Mouse (Mus musculus) limb, embryonic 11.5 days (tissue): ENCODE data around the gene Tmem135. TPM values are rescaled to one million over a fixed set of nuclear protein-coding genes. Genes with fewer than 3 reads are reported as not detected.

Source experiments
- ATAC-seq: fragments of 200-750 bp; cut with Nextera tagmentation; 2 replicates; pipeline ENCODE4 v1.8.0; 2017; ENCODE audit warnings: low read depth; ENCODE audit not compliant: insufficient number of reproducible peaks, low FRiP score, low TSS enrichment
- DNase-seq: peaks from one replicate; pipeline ENCODE4 v3.0.0-alpha.2; 2015; ENCODE audit warnings: low spot score
- H3K27ac ChIP-seq: fragments of 300-500 bp; sonication (generic); replicated peaks from 2 replicates; pipeline ENCODE4 v1.5.1; 2014; ENCODE audit warnings: low read depth, mild to moderate bottlenecking, low read length
- H3K27me3 ChIP-seq: fragments of 300-500 bp; sonication (generic); 2 replicates; pipeline ENCODE4 v1.6.1; 2014; ENCODE audit warnings: mild to moderate bottlenecking, low read length, mixed read lengths; ENCODE audit not compliant: control insufficient read depth, insufficient read depth
- H3K36me3 ChIP-seq: fragments of 300-500 bp; sonication (generic); 2 replicates; pipeline ENCODE4 v1.6.1; 2014; ENCODE audit warnings: mild to moderate bottlenecking, low read length, moderate library complexity, mixed read lengths; ENCODE audit not compliant: control insufficient read depth, insufficient read depth
- H3K4me1 ChIP-seq: fragments of 300-500 bp; sonication (generic); 2 replicates; pipeline ENCODE4 v1.6.1; 2014; ENCODE audit warnings: low read length, mixed read lengths; ENCODE audit not compliant: control insufficient read depth, insufficient read depth
- H3K4me2 ChIP-seq: fragments of 300-500 bp; sonication (generic); 2 replicates; pipeline ENCODE4 v1.6.1; 2014; ENCODE audit warnings: low read depth, mild to moderate bottlenecking, moderate library complexity; ENCODE audit not compliant: severe bottlenecking
- H3K4me3 ChIP-seq: fragments of 300-500 bp; sonication (generic); 2 replicates; pipeline ENCODE4 v1.5.1; 2014; ENCODE audit warnings: low read depth, low read length
- H3K9ac ChIP-seq: fragments of 300-500 bp; sonication (generic); 2 replicates; pipeline ENCODE4 v1.6.1; 2014; ENCODE audit warnings: mild to moderate bottlenecking, low read length
- H3K9me3 ChIP-seq: fragments of 300-500 bp; sonication (generic); 2 replicates; pipeline ENCODE4 v1.6.1; 2016; ENCODE audit warnings: low read length; ENCODE audit not compliant: control insufficient read depth
- WGBS: fragments of 180-500 bp; shearing (Covaris S2); extraction: QIAGEN DNeasy Blood & Tissue Kit; methylation state at CpG from one replicate; pipeline ENCODE4 v1.1.7; 2014; 5-methylcytosine and 5-hydroxymethylcytosine counted together
- polyA plus RNA-seq: library from polyadenylated mRNA; unstranded; fragments of >200 nt; fragmentation: Nextera tagmentation; extraction: Ambion mirVana; gene quantifications from 2 replicates; pipeline ENCODE4 v1.2.1, GENCODE M21; 2014

Tmem135 gene
- polyA plus RNA-seq, 1 experiment from 2014 or later, result 18.3 TPM

- Histone ChIP-seq H3K4me1 (no peaks in the 10 kb centered on the region), H3K9me3 (no peaks in the 10 kb centered on the region; the same call in 1 of the 2 replicates), H3K27ac (no peak overlapping the region), H3K36me3 (no peaks in the 10 kb centered on the region), H3K4me3 (no peak overlapping the region), H3K4me2 (no peak overlapping the region), H3K9ac (no peak overlapping the region), H3K27me3 (no peaks in the 10 kb centered on the region)
- 91% methylated on average over 2 of the region's 2 CpGs for WGBS
- ATAC-seq (no peak), DNase-seq (no peak)
Measured at GRCm38 (mm10) chr7:89242143-89242542, 161.9 kb downstream of the Tmem135 start.

GRCm38 (mm10) chr7:89239592-89239991 is 164.4 kb downstream of the Tmem135 start:
- Histone ChIP-seq H3K4me1 (no peaks in the 10 kb centered on the region), H3K4me2 (no peak overlapping the region), H3K9ac (no peak overlapping the region), H3K27ac (no peak overlapping the region), H3K9me3 (no peaks in the 10 kb centered on the region; the same call in 1 of the 2 replicates), H3K36me3 (no peaks in the 10 kb centered on the region), H3K4me3 (no peak overlapping the region), H3K27me3 (no peaks in the 10 kb centered on the region)
- no peak for ATAC-seq
- WGBS, result 80% methylated on average over 4 of the region's 4 CpGs
- DNase-seq, result no peak

- Histone ChIP-seq H3K4me3 (no peak overlapping the region), H3K9me3 (no peaks in the 10 kb centered on the region; the same call in 1 of the 2 replicates), H3K36me3 (no peaks in the 10 kb centered on the region), H3K27ac (no peak overlapping the region), H3K4me2 (no peak overlapping the region), H3K9ac (no peak overlapping the region), H3K27me3 (no peaks in the 10 kb centered on the region), H3K4me1 (no peaks in the 10 kb centered on the region)
- no peak for ATAC-seq
- 69% methylated on average over 2 of the region's 2 CpGs for WGBS
- DNase-seq, result no peak
Measured at GRCm38 (mm10) chr7:89236592-89236991, 167.4 kb downstream of the Tmem135 start.

GRCm38 (mm10) chr7:89235974-89236507 is 168.0 kb downstream of the Tmem135 start:
- Histone ChIP-seq H3K27ac (no peak overlapping the region), H3K36me3 (no peaks in the 10 kb centered on the region), H3K9me3 (no peaks in the 10 kb centered on the region; the same call in 1 of the 2 replicates), H3K4me2 (no peak overlapping the region), H3K4me3 (no peak overlapping the region), H3K27me3 (no peaks in the 10 kb centered on the region), H3K4me1 (no peaks in the 10 kb centered on the region), H3K9ac (no peak overlapping the region)
- no peak for DNase-seq
- no peak for ATAC-seq
- WGBS, result 72% methylated on average over 4 of the region's 4 CpGs

GRCm38 (mm10) chr7:89232499-89233145 is 171.4 kb downstream of the Tmem135 start:
- WGBS, result 92% methylated on average over 3 of the region's 3 CpGs
- no peaks in the 10 kb centered on the region for H3K9me3 ChIP-seq
- H3K27ac ChIP-seq, result no peak overlapping the region

GRCm38 (mm10) chr7:89231200-89231790 is 172.7 kb downstream of the Tmem135 start:
- ATAC-seq (no peak), DNase-seq (no peak)
- Histone ChIP-seq H3K36me3 (no peaks in the 10 kb centered on the region), H3K4me3 (no peak overlapping the region), H3K27ac (no peak overlapping the region), H3K9me3 (no peaks in the 10 kb centered on the region), H3K4me2 (no peak overlapping the region), H3K27me3 (no peaks in the 10 kb centered on the region), H3K4me1 (no peaks in the 10 kb centered on the region), H3K9ac (no peak overlapping the region)
- WGBS, result 97% methylated on average over 3 of the region's 3 CpGs

More at GRCm38 (mm10) chr7:89232499-89233145, 171.4 kb downstream of the Tmem135 start:
- no peaks in the 10 kb centered on the region for H3K36me3 ChIP-seq
- H3K9ac ChIP-seq, result no peak overlapping the region
- no peak overlapping the region for H3K4me2 ChIP-seq
- H3K27me3 ChIP-seq, result no peaks in the 10 kb centered on the region
- no peaks in the 10 kb centered on the region for H3K4me1 ChIP-seq
- DNase-seq, result no peak
- ATAC-seq, result no peak
- no peak overlapping the region for H3K4me3 ChIP-seq

GRCm38 (mm10) chr7:89222609-89223008 is 181.4 kb downstream of the Tmem135 start:
- 53% methylated on average over 1 of the region's 1 CpGs for WGBS
- no peak for ATAC-seq

GRCm38 (mm10) chr7:89216628-89217027 is 187.4 kb downstream of the Tmem135 start:
- Histone ChIP-seq H3K27ac (no peak overlapping the region), H3K9ac (no peak overlapping the region), H3K4me1 (no peaks in the 10 kb centered on the region), H3K4me3 (no peak overlapping the region), H3K36me3 (no peaks in the 10 kb centered on the region), H3K9me3 (no peaks in the 10 kb centered on the region), H3K27me3 (no peaks in the 10 kb centered on the region), H3K4me2 (no peak overlapping the region)
- DNase-seq, result no peak
- 68% methylated on average over 1 of the region's 1 CpGs for WGBS
- no peak for ATAC-seq

More at GRCm38 (mm10) chr7:89222609-89223008, 181.4 kb downstream of the Tmem135 start:
- Histone ChIP-seq H3K27ac (no peak overlapping the region), H3K4me3 (no peak overlapping the region), H3K9ac (no peak overlapping the region), H3K4me1 (no peaks in the 10 kb centered on the region), H3K27me3 (no peaks in the 10 kb centered on the region), H3K4me2 (no peak overlapping the region), H3K9me3 (no peaks in the 10 kb centered on the region), H3K36me3 (no peaks in the 10 kb centered on the region)
- no peak for DNase-seq
